Mouse (Mus musculus): ENCODE measurements around the gene Tnfrsf19.

Tnfrsf19 gene

DNA sequence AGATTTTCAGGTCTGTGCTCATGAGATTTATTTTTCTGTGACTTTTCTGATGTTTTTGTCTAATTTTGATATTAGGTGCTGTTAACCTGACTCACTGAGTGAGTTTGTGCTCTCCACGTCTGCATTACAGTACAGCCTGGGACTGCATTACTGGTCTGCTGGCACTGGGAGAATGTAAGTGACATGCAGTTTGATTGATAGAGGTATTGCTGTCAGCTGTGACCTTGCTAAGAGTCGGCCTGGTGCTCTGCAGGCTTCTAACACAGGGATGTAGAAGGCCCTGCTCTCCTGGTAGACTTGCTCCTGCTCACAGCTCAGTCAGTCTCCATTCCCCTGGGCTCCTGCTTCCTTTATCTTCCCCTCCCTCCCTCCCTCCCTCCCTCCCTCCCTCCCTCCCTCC lies 25.3 kb downstream of the Tnfrsf19 start:
- no peak for DNase-seq (ENCODE audit: low read depth)

DNA sequence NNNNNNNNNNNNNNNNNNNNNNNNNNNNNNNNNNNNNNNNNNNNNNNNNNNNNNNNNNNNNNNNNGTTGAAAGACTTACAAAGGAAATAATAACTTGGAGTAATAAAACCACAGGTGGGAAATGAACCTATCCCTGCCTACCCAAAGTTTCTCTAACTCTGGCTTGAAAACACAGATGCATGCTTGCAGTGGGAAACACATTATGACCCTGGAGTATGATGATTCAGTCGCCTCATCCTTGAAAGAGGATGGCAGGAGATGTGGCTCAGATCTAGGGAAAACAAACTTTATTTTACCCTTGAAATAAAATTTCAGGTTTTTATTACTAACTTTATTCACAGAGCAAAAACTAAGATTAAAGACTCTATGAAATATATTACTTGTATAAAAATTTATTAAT lies 26.4 kb downstream of the Tnfrsf19 start:
- no peak for DNase-seq (ENCODE audit: low read depth)

DNA sequence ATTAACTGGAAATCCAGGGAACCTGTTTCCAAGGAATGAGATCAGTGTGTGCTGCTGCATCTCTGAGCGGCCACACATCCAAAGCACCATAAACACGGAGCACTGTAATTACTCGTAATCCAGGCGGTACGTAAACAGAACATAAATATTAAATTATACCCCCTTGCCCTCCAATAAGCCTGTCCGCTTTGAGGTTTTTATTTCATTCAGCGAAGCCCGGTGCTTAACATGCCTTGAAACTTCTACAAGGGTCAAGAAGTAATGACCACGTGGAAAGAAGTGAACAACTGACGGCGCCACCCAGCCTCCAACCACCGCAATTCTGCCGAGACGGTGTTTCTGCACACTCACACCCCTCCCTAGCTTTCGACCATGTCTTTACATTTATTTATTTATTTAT lies 31.7 kb downstream of the Tnfrsf19 start:
- no peak for DNase-seq (ENCODE audit: low read depth)

DNA sequence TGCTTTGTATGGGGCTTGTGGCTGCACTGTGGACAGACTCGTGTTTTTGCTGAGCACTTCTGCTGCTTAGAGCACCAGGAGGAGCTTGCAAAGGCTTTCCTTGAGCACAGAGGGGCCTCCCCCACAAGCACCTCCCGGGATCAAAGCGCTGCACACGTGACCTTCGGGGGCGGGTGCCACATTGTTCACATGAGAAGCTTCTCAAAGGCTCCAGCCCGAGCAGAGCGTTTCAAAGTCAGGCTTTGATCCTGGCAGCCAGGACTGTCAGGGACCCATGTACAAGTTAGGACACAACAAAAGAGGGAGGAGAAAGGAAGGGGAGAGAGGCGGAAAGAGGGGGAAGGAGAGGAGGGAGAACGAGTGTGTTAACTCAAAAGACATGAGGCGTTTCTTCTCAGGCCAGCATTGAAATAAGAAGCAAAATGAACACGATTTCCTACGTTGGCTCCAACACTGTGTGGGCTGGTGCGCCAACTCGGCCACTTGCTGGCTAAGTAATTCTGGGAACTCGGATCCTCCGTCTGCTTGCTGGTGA lies 33.8 kb downstream of the Tnfrsf19 start:
- no peak for DNase-seq (ENCODE audit: low read depth)

DNA sequence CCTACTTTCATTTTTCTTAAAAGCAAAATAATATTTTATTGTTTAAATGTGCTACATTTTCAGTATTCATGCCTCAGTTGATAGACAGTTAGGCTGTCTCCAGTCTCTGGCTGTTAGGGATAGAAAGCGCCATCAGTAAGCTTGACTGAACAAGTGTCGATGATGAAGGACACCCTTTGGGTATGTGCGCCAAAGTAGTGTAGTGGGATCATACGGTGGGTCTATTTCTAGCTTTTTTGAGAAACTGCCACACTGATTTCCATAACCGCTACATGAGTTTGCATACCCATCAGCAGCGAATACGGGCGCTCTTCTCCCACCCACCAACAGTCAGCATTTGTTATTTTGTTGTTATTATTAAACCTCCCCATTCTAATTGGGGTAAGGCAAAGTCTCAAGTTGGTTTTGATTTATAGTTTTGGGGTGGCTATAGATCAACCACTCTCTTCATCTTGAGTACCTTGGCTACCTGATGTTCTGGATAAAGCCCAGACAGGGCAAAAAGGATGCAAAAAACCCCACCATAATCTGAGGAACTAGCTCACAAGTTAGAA lies 34.6 kb downstream of the Tnfrsf19 start:
- DNase-seq (ENCODE audit: low read depth), result no peak

DNA sequence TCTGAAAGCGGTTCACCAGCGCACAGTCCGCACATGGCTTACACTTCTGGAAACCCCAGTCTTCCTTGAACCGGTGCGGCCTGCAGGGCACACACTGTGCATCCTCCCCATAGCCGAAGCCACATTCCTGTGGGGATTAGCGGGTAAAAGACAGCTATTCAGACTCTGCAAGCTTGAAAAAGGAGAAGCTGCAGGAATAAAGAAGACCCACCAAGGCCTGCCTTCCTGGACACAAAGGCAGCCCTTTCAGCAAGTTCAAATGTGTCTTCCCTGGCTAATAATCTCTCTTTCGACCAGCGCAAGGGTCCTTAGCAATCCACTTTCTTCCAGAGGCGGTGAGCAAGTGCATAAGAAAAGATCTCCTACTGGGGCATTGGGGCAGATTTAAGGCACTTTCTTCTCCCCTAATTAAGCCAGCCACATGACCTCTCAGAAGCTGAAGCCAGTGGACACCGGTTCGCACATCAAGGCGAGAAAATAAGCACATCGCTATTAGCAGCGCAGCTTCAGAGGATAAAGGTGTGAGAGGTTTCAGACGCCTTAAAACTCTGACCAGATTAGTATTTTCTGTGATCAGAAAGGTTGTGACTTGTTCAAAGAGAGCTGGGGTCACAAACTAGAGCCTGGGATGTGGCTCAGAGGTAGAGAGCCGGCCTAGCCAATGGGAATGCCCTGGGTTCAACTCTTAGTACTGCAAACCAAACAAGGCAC lies 41.0 kb downstream of the Tnfrsf19 start:
- no peak for DNase-seq (ENCODE audit: low read depth)

DNA sequence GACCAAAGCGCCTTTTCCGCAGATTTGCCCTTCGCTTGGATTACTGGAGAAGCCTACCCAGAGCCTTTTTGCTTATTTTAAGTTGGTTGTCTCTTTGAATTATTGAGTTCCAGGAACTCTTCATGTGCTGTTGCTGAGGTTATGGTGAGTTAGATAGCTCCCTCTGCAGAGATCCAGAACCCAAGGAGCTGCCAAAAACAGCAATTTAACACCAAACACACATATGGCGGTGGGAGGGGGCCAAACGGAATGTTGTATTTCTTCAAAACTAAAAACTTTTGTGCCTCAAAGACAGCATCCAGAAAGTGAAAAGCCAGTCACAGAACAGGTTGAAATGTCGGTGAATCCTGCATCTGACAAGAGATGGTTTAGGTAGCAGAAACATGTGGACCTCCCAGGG lies 42.6 kb downstream of the Tnfrsf19 start:
- no peak for DNase-seq (ENCODE audit: low read depth)

DNA sequence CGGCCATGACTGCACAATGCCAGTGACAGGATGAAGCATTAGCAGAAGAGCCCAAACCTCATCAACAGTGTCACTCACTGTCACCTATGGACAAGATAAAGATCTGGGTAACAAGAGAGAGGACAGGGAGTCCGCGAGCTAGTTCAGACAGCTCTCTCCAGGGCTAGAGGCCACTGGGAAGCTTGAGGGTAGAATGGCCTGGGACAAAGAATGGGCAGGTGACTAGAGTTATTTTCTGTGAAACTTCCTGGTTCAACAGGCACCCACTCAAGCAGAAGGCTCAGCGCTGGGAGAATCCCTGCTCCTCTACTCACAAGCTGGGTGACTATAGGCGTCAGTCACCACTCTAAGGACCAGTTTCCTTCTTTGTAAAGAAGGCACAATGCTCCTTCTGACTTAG lies 46.2 kb downstream of the Tnfrsf19 start:
- no peak for DNase-seq (ENCODE audit: low read depth)

DNA sequence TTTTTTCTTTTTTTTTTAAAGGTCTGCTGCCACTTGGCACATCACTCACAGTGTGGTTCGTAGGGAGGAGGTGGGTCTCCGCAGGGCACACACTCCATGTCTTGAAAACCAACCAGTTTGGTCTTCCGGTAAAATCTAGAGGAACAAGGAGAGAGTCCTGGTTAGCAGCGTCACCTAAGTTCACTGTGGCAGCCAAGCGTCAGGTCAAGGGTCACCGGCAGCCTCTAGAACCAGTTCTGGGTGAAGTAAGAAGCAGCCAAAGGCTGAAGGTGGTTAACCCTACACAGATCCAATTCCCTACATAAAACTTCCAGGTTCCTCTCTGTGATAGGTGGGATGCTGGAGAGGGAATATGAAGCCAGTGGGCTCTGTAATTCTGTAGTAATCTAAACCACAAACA lies 49.7 kb downstream of the Tnfrsf19 start:
- DNase-seq (ENCODE audit: low read depth), result no peak

DNA sequence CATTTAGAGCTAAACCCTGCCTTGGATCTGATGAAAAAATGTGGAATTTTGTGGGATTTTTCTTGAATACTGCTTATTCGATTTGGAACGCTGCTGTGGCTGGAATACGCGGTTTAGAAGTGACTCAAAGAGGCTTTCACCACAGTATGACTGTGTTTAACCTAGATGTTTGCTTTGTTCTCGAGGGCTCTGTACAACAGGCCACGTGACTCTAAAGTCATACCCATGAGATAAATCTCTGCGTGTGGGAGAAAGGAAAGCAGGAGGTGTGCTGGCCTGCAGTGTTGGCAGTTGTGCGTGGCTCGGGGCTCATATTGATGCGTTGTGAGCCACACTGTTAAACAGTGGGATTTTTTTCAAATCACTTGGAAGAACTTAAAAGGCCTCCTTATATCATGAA lies 52.8 kb downstream of the Tnfrsf19 start:
- DNase-seq (ENCODE audit: low read depth), result no peak

DNA sequence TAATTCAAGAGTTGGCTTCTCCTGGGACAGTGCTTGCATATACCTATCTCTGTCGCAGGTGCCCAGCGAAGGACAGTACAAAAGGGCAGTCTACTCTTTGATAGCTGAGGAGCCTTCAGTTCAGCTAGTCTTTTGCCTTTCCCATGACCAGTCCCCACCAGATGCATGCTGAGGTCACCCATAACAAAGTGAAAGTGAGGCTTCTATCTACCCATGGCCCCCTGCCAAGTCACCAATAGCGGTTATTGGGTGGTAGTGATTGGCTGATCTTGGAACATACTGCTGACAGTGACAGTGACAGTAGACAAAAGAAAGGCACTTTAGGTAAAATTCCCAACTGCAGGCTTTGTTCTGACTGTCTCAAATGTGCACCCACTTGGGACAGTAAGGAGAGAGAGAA lies 53.2 kb downstream of the Tnfrsf19 start:
- no peak for DNase-seq (ENCODE audit: low read depth)

DNA sequence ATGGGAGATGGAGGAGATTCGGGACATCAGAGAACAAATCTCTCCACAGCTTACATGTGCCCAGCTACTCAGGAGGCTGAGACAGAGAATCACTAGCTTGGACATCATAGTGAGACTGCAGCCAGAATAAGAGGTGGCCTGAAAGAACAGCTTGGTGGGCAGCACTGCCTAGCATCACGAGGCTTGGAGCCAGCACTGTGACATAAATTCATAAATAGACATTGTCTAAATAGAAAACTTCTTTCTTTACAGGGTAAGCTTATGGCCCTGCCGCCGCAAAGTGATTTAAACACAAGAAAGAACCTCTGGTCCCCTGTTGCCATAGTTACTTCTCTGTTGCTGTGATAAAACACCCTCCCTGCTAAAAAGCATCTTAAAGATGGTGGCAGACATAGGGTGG lies 54.1 kb downstream of the Tnfrsf19 start:
- DNase-seq (ENCODE audit: low read depth), result no peak

DNA sequence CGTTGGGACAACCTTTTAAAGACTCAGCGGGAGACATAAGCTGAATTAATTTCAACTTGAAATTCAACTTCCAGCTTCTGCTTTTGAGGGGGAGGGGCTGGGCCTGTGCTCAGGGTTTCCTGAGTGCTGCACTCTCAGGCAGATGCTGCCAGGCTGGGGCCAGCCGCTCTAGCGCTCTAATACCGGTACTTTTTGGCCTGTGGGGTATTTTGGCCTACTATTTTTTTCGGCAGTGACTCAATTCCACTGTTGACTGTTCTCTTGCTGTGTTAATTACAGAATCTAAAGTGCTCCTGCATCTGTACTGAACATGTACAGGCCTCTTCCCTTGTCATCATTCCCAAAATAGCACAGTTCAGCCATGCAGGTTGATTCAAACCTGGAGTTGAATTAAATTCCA lies 58.1 kb downstream of the Tnfrsf19 start:
- DNase-seq (ENCODE audit: low read depth), result no peak

DNA sequence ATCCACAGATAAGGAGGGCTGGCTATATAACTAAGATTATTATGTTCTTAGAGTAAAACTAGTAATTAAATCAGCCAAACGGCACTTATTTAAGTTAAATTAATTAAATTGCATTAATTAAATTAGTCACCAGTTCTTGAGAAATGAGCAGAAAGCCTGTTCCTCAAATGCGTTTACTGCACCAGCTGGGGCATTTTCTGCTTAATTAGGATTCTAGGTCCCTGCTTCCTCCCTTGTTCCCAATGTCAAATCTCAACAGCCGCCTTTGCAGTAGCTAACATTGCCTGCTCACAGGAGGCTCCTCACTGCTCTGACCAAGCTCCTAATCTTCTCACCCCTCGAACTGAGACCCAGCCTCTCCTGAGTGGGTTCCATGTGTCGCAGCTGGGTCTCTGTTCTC lies 59.4 kb downstream of the Tnfrsf19 start:
- DNase-seq (ENCODE audit: low read depth), result no peak

DNA sequence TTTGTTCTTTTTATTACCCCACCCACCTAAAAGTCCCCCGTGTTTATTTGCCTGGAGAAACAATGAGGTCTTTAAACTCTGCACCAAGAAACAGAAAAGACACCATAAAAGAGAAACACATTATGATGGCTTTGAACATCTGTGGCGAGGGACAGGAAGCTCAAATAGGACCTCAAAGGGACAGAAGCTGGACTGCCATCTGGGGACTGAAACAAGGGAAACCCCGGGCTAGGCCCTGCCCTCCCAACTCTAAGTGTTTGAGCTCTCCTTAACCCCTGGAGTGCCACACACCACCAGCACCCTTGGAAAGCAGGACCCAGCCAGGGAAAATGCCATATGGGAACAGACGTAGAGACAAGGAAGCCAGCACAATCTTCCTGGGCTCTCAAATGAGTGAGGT lies 61.2 kb downstream of the Tnfrsf19 start:
- DNase-seq (ENCODE audit: low read depth), result no peak

DNA sequence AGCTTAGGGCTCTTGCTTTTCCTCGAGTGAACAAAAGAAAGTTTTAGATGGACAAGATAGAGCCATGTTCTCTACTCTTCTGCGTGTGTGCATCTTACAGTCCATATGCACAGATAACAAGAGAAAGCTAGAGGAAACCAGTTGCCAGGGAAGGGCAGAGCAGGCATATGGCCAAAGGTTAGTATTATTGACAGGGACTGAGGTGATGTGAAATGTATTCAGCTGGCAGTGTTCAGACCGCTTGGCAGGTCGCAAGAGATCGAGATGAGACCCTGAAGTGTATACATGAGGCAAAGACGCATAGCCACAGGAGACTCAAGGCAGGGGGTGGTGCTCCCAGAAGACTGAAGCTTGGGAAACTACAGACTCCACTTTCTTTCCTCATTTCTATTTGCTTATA lies 62.0 kb downstream of the Tnfrsf19 start:
- DNase-seq (ENCODE audit: low read depth), result no peak

DNA sequence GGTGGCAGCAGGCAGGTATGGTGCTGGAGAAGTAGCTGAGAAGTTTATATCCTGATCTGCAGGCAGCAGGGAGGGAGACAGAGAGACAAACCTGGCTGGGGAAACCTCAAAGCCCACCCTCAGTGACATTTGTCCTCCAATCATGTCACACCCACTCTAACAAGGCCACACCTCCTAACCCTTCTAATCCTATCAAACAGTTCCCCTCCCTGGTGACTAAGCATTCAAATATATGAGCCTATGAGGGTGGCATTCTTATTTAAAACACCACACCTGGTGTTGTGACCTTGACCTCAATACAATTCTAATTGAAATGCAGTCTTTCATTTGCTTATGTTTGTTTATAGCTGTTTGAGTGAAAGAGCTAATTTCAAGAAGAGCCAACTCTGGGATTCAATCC lies 64.2 kb downstream of the Tnfrsf19 start:
- DNase-seq (ENCODE audit: low read depth), result no peak

DNA sequence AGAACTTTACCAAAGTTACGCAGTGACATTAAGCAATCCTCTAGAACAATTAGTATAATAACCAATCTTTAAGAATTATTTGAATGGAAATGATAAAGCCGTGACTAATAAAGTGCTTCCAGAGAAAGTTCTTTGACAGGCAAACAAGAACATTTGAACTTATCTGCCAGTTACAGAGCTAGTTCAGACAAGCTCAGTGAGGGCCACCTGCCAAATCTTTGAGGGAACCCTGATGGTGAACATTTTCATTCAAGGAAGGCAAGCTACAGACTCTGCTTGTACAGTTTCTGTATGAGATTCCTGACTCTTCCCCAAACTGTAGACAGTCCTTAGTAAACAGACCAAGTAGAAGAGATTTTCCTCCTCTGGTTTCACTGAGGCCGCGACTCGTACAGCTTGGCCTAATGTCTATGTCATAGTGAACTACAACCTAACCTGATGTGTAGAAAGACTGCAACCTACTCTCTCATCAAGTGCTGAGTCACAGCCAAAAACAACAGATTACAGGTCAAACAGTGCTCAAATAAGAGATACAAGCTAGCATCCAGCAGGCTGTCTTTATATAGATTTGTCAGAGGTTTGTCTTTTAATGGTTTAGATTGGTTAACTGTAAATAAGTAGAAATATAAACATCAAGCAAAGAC lies 65.9 kb downstream of the Tnfrsf19 start:
- DNase-seq (ENCODE audit: low read depth), result no peak

DNA sequence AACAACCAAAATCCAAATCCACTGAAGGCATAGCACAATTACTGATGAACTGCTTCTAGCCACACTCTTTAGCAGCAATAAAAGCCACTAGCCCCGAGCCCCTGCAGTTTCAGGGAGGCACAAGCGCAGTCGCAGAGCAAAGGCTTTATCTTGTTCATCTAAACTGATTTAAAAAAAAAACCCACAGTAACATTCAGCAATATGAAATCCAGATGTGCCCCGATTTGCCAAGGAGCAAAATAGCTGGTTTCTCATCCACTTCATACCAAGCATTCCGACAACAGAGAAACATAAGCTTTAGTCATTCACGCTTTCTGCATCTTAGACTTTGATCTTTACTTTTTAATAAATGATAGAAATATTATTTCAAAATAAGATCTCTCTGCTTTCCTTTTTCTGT lies 68.2 kb downstream of the Tnfrsf19 start:
- DNase-seq (ENCODE audit: low read depth), result no peak

DNA sequence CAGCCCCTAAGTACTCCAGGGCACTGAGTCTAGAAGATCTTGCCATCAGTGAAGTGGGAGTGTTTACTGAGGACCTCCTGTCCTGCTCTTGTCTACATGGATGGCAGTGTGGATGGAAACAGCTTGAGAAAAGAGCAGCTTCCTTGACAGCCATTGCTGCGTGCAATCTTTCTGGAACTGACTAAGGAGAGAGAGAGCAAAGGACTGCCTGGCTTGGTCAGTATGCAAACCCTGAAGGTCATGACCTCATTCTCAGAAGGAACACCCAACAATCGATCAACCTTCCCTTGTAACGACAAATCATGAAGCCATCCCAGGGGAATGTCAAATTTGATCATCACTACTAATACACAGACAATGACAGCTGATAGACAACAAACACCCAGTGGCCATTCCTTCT lies 70.1 kb downstream of the Tnfrsf19 start:
- DNase-seq (ENCODE audit: low read depth), result no peak

DNA sequence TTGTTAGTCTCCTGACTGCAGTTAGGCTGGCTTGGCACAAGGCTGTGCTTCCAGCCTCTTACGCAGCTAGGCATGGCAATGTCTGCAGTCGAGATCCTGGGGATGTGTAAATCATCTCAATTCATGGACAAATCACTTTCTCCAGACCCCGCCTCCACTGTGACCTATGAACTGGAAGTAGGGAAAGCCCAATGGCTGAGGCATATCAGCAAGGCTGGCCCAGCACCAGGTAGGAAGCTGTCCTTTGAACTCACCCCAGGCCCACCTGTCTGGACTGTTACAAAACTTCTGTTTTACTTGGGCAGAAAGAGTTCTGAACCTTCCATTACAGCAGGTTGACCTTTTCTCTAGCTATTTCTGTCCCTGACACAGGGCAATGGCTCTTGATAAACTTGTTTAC lies 70.6 kb downstream of the Tnfrsf19 start:
- no peak for DNase-seq (ENCODE audit: low read depth)

DNA sequence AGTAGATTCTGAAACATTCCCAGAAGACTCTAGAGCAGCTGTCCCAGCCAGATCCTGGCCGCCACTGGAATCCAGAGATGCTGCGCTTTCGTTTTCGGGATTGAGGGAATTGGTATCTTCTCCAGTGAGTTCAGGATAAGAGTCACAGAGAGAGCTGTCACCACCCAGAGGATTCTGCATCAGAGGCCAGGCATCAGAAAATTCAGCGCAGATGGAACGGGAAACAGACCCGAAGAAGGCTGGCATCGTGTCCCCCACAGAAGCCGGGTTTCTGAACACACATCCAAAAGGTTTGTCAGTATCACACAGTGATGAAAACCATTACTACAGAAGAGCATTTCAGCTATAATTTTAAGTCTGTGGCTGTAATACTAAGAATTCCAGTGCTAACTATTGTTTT lies 75.3 kb downstream of the Tnfrsf19 start:
- DNase-seq (ENCODE audit: low read depth), result no peak

DNA sequence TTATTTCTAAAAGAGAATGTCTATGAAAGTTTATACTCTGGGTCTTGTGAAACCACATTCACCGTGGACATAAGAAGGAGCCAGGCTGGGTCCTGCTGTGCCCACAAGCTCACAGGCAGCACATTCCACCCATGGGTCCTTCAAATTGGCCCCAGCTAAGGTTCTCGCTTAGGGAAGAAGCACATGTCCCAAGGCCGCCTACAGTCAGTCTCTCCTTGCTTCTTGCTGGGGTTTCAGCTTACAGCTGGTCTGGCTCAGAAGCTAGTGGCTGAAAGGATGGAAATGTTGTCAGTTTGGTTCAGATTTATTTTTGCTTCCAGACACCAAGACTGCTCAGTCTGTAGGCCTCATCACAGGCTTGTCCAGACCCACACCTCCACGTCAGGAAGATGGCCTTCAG lies 80.2 kb downstream of the Tnfrsf19 start:
- no peak for DNase-seq (ENCODE audit: low read depth)

Measured in c-Kit-positive CD71-positive TER-119-negative erythroid progenitor cells, embryonic 14.5 days (primary cell).